In the genomic region with DNA sequence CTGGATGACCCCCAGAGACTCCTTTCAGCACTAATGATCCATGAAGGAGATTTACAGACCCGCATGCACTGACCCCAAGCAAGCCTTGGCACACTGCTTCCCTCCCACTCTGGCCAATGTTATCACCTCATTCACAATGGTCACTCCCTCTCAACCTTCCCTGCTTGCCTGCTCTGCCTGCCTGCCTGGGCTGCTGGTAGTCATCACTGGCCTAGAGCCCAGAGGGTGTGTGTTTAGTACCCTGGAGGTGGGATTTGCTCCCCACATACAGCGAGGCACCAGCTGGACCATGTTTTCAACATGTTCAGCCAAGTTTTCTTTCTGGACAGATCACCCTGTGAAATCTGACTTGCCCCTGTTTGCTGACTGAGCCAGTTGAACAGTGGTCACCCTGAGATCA, we compare ENCODE assay signal across 10 mouse cellular contexts.
A peak's percentile ranks its signal among the peaks of the same experiment; 100 is the strongest.
DNase-seq lines count a peak whose midpoint lies in the region; ATAC-seq lines count a peak whose summit lies in the region.
"Had no signal": no experiment of that assay in that cellular context is flagged by ENCODE, and none has a peak within 500 bp of the region (broad histone marks: within the 10 kb centered on the region; RNA-seq: fewer than 3 reads in every experiment).

No protein-coding gene starts in this region.

- no peaks in the 10 kb centered on the region for H3K9me3 ChIP-seq in kidney, embryonic 14.5 days (ENCODE audit: control insufficient read depth, low read length)

- intact Hi-C loops in left cerebral cortex, postnatal 4 days (cut with DNase I), result no loop called here
- intact Hi-C loops in left cerebral cortex, postnatal 25 days (cut with DNase I), result no loop called here

- H3K27ac ChIP-seq in kidney, embryonic 14.5 days (ENCODE audit: low read depth, low read length), result no peak overlapping the region

- H3K4me2 ChIP-seq in kidney, embryonic 14.5 days (replicated peaks; ENCODE audit: low read depth, low read length), result no peak overlapping the region

- peak; percentile 83 for DNase-seq in left cerebral cortex, postnatal 4 days
- DNase-seq in left cerebral cortex, postnatal 25 days (ENCODE audit: low spot score in 2 of 2), result no peak
- DNase-seq in gastrocnemius, adult 8-10 months (ENCODE audit: low spot score in 2 of 2), result peak; percentile 55 to 68
- peak; percentile 73 for DNase-seq in lung, postnatal 36 days
- no peak for DNase-seq in adrenal gland, adult (ENCODE audit: inconsistent age in 2 of 2, low spot score in 1 of 2)
- no peak for DNase-seq in layer of hippocampus, postnatal 10 days (ENCODE audit: low spot score in 2 of 2)
- DNase-seq in adrenal gland, postnatal 25 days, result no peak
- DNase-seq: right cerebral cortex, postnatal 25 days had no signal

- H3K4me1 ChIP-seq in kidney, embryonic 14.5 days (ENCODE audit: control insufficient read depth, insufficient read depth, low read length), result peaks cover 13% of the 10 kb centered on the region; the same call in 1 of the 2 replicates

- no peaks in the 10 kb centered on the region for H3K27me3 ChIP-seq in kidney, embryonic 14.5 days (ENCODE audit: control insufficient read depth, insufficient read depth, low read length)

- no peak overlapping the region for H3K4me3 ChIP-seq in kidney, embryonic 14.5 days (ENCODE audit: low read length)
- H3K4me3 ChIP-seq: erythroblast, embryonic 14.5 days had no signal

- H3K36me3 ChIP-seq in kidney, embryonic 14.5 days (ENCODE audit: control insufficient read depth, insufficient read depth, low read length), result no peaks in the 10 kb centered on the region

- no peak overlapping the region for H3K9ac ChIP-seq in kidney, embryonic 14.5 days (ENCODE audit: low read depth, low read length)

- WGBS in kidney, embryonic 14.5 days, result 7% methylated on average over 2 of the region's 2 CpGs

- ATAC-seq in kidney, embryonic 14.5 days (ENCODE audit: low FRiP score, low TSS enrichment), result peak; percentile 96

Comparison
In these comparisons a context has a peak if more than half of its experiments do, and no peak if none do; other contexts are left out.
1. DNase-seq: peak in left cerebral cortex, postnatal 4 days (single experiment), gastrocnemius, adult 8-10 months (2 of 2) and lung, postnatal 36 days (single experiment); none in left cerebral cortex, postnatal 25 days (0 of 2), adrenal gland, adult (0 of 2), layer of hippocampus, postnatal 10 days (0 of 2) and adrenal gland, postnatal 25 days (single experiment).